Mouse (Mus musculus): ENCODE measurements around the gene Slc9b2. TPM values are rescaled to one million over a fixed set of nuclear protein-coding genes. Genes with fewer than 3 reads are reported as not detected.

The Slc9b2 gene
- polyA plus RNA-seq, 1 experiment from 2014 or later: 5.5 TPM

- ATAC-seq (ENCODE audit: insufficient number of reproducible peaks, insufficient read depth, low FRiP score, low TSS enrichment, low read depth): no peak
- Histone ChIP-seq H3K36me3 (no peaks in the 10 kb centered on the region), H3K27ac (no peak overlapping the region), H3K9ac (replicated peaks) (no peak overlapping the region), H3K4me2 (no peak overlapping the region), H3K4me3 (replicated peaks) (no peak overlapping the region), H3K27me3 (no peaks in the 10 kb centered on the region), H3K4me1 (replicated peaks) (no peaks in the 10 kb centered on the region), H3K9me3 (no peaks in the 10 kb centered on the region)
Observed at GRCm38 (mm10) chr3:135349022-135349421, 41.5 kb downstream of the Slc9b2 start.

GRCm38 (mm10) chr3:135351857-135352256 is 44.4 kb downstream of the Slc9b2 start:
- no peak overlapping the region for H3K4me3 ChIP-seq (replicated peaks)

GRCm38 (mm10) chr3:135357394-135357793 is 49.9 kb downstream of the Slc9b2 start:
- WGBS: 89% methylated on average over 4 of the region's 4 CpGs
- no peak for ATAC-seq (ENCODE audit: insufficient number of reproducible peaks, insufficient read depth, low FRiP score, low TSS enrichment, low read depth)
- no peak overlapping the region for H3K9ac ChIP-seq (replicated peaks)

More at GRCm38 (mm10) chr3:135351857-135352256, 44.4 kb downstream of the Slc9b2 start:
- no peaks in the 10 kb centered on the region for H3K27me3 ChIP-seq
- no peaks in the 10 kb centered on the region for H3K9me3 ChIP-seq
- H3K36me3 ChIP-seq: no peaks in the 10 kb centered on the region
- 92% methylated on average over 3 of the region's 3 CpGs for WGBS
- no peak overlapping the region for H3K27ac ChIP-seq
- H3K4me2 ChIP-seq: no peak overlapping the region
- no peaks in the 10 kb centered on the region for H3K4me1 ChIP-seq (replicated peaks)
- no peak overlapping the region for H3K9ac ChIP-seq (replicated peaks)
- ATAC-seq (ENCODE audit: insufficient number of reproducible peaks, insufficient read depth, low FRiP score, low TSS enrichment, low read depth): no peak

GRCm38 (mm10) chr3:135375836-135376235 is 68.3 kb downstream of the Slc9b2 start:
- Histone ChIP-seq H3K9ac (replicated peaks) (no peak overlapping the region), H3K4me1 (replicated peaks) (no peaks in the 10 kb centered on the region), H3K9me3 (no peaks in the 10 kb centered on the region), H3K36me3 (no peaks in the 10 kb centered on the region), H3K27me3 (no peaks in the 10 kb centered on the region), H3K4me2 (no peak overlapping the region), H3K4me3 (replicated peaks) (no peak overlapping the region), H3K27ac (no peak overlapping the region)
- WGBS: 76% methylated on average over 3 of the region's 3 CpGs
- no peak for ATAC-seq (ENCODE audit: insufficient number of reproducible peaks, insufficient read depth, low FRiP score, low TSS enrichment, low read depth)

More at GRCm38 (mm10) chr3:135357394-135357793, 49.9 kb downstream of the Slc9b2 start:
- Histone ChIP-seq H3K4me3 (replicated peaks) (no peak overlapping the region), H3K27ac (no peak overlapping the region), H3K4me1 (replicated peaks) (no peaks in the 10 kb centered on the region), H3K36me3 (no peaks in the 10 kb centered on the region), H3K9me3 (no peaks in the 10 kb centered on the region), H3K4me2 (no peak overlapping the region), H3K27me3 (no peaks in the 10 kb centered on the region)

GRCm38 (mm10) chr3:135377445-135377844 is 69.9 kb downstream of the Slc9b2 start:
- Histone ChIP-seq H3K9ac (replicated peaks) (no peak overlapping the region), H3K36me3 (no peaks in the 10 kb centered on the region), H3K27ac (no peak overlapping the region), H3K27me3 (no peaks in the 10 kb centered on the region), H3K4me1 (replicated peaks) (no peaks in the 10 kb centered on the region), H3K9me3 (no peaks in the 10 kb centered on the region), H3K4me2 (no peak overlapping the region), H3K4me3 (replicated peaks) (no peak overlapping the region)
- ATAC-seq (ENCODE audit: insufficient number of reproducible peaks, insufficient read depth, low FRiP score, low TSS enrichment, low read depth): no peak
- 54% methylated on average over 10 of the region's 10 CpGs for WGBS

- Histone ChIP-seq H3K4me1 (replicated peaks) (no peaks in the 10 kb centered on the region), H3K4me3 (replicated peaks) (no peak overlapping the region), H3K4me2 (no peak overlapping the region), H3K9me3 (no peaks in the 10 kb centered on the region), H3K27ac (no peak overlapping the region), H3K36me3 (no peaks in the 10 kb centered on the region), H3K9ac (replicated peaks) (no peak overlapping the region), H3K27me3 (no peaks in the 10 kb centered on the region)
- 92% methylated on average over 4 of the region's 4 CpGs for WGBS
- no peak for ATAC-seq (ENCODE audit: insufficient number of reproducible peaks, insufficient read depth, low FRiP score, low TSS enrichment, low read depth)
Observed at GRCm38 (mm10) chr3:135379868-135380267, 72.4 kb downstream of the Slc9b2 start.

GRCm38 (mm10) chr3:135393186-135393585 is 85.7 kb downstream of the Slc9b2 start:
- Histone ChIP-seq H3K27me3 (no peaks in the 10 kb centered on the region), H3K36me3 (no peaks in the 10 kb centered on the region), H3K9me3 (no peaks in the 10 kb centered on the region), H3K4me1 (replicated peaks) (no peaks in the 10 kb centered on the region), H3K4me3 (replicated peaks) (no peak overlapping the region), H3K27ac (no peak overlapping the region), H3K9ac (replicated peaks) (no peak overlapping the region), H3K4me2 (no peak overlapping the region)
- no peak for ATAC-seq (ENCODE audit: insufficient number of reproducible peaks, insufficient read depth, low FRiP score, low TSS enrichment, low read depth)
- WGBS: 80% methylated on average over 6 of the region's 6 CpGs

Other genes with a start within 250 kb of the Slc9b2 start
- gene Cenpe, start 95.2 kb upstream of the Slc9b2 start, polyA plus RNA-seq (2016; fragmentation: Nextera tagmentation; extraction: Ambion mirVana): 39.5 and 39.8 TPM in 2 replicates
- gene Bdh2, start 26.5 kb upstream of the Slc9b2 start, polyA plus RNA-seq (2016; fragmentation: Nextera tagmentation; extraction: Ambion mirVana): 13.4 and 14.0 TPM in 2 replicates
- gene Slc9b1, start 40.3 kb downstream of the Slc9b2 start, polyA plus RNA-seq (2016; fragmentation: Nextera tagmentation; extraction: Ambion mirVana): 0.49 TPM in 1 of 2 replicates, not detected in the other
- gene Cisd2, start 116.2 kb downstream of the Slc9b2 start, polyA plus RNA-seq (2016; fragmentation: Nextera tagmentation; extraction: Ambion mirVana): 74.8 and 77.0 TPM in 2 replicates
- 476 and 501 TPM in 2 replicates for gene Ube2d3, start 130.4 kb downstream of the Slc9b2 start, polyA plus RNA-seq (2016; fragmentation: Nextera tagmentation; extraction: Ambion mirVana)
- gene Manba, start 177.9 kb downstream of the Slc9b2 start, polyA plus RNA-seq (2016; fragmentation: Nextera tagmentation; extraction: Ambion mirVana): 4.3 and 5.6 TPM in 2 replicates

All from limb, embryonic 12.5 days (tissue).